Mouse (Mus musculus) heart, embryonic 14.5 days (tissue): ENCODE results near the gene Olfr574. TPM values are rescaled to one million over a fixed set of nuclear protein-coding genes. Genes with fewer than 3 reads are reported as not detected.

ENCODE experiments used
- ATAC-seq: fragments of 200-750 bp; cut with Nextera tagmentation; 2 replicates; pipeline ENCODE4 v1.8.0; 2017; ENCODE audit warnings: low read depth, moderate TSS enrichment; ENCODE audit not compliant: insufficient number of reproducible peaks, insufficient read depth, low FRiP score
- H3K27ac ChIP-seq, 2 experiments: fragments of 200-500 bp in 1 of 2; fragments of 300-500 bp in 1 of 2; sonication (generic) in 1 of 2; replicated peaks in 1 of 2; 2 replicates each; pipeline ENCODE4 v1.5.1; 2012 to 2014; ENCODE audit warnings: low read depth in 2 of 2, low read length in 2 of 2, control low read depth in 1 of 2, mild to moderate bottlenecking in 1 of 2, mixed read lengths in 1 of 2; ENCODE audit not compliant: control insufficient read depth in 1 of 2, insufficient read depth in 1 of 2
- H3K27me3 ChIP-seq: fragments of 300-500 bp; sonication (generic); 2 replicates; pipeline ENCODE4 v1.6.1; 2014; ENCODE audit warnings: mild to moderate bottlenecking, low read length, control low read depth; ENCODE audit not compliant: control insufficient read depth, insufficient read depth
- H3K36me3 ChIP-seq: fragments of 300-500 bp; sonication (generic); 2 replicates; pipeline ENCODE4 v1.6.1; 2014; ENCODE audit warnings: mild to moderate bottlenecking, control low read depth, low read length, mixed read lengths; ENCODE audit not compliant: control insufficient read depth, insufficient read depth
- H3K4me1 ChIP-seq, 2 experiments: fragments of 200-500 bp in 1 of 2; fragments of 300-500 bp in 1 of 2; sonication (generic) in 1 of 2; 2 replicates each; pipeline ENCODE4 v1.6.1; 2012 to 2014; ENCODE audit warnings: low read length in 2 of 2, control low read depth in 1 of 2, mixed read lengths in 1 of 2; ENCODE audit not compliant: control insufficient read depth in 2 of 2, insufficient read depth in 2 of 2
- H3K4me2 ChIP-seq: fragments of 300-500 bp; sonication (generic); 2 replicates; pipeline ENCODE4 v1.6.1; 2014; ENCODE audit warnings: mild to moderate bottlenecking, low read length
- H3K4me3 ChIP-seq, 2 experiments: fragments of 200-500 bp in 1 of 2; fragments of 300-500 bp in 1 of 2; sonication (generic) in 1 of 2; 2 replicates each; pipeline ENCODE4 v1.5.1; 2012 to 2014; ENCODE audit warnings: low read length in 2 of 2, mild to moderate bottlenecking in 2 of 2, control low read depth in 1 of 2, low read depth in 1 of 2, moderate library complexity in 1 of 2; ENCODE audit not compliant: control insufficient read depth in 1 of 2, insufficient read depth in 1 of 2
- H3K9ac ChIP-seq: fragments of 300-500 bp; sonication (generic); 2 replicates; pipeline ENCODE4 v1.6.1; 2014; ENCODE audit warnings: mild to moderate bottlenecking, low read length
- H3K9me3 ChIP-seq: fragments of 300-500 bp; sonication (generic); 2 replicates; pipeline ENCODE4 v1.6.1; 2016; ENCODE audit warnings: low read length, control low read depth; ENCODE audit not compliant: control insufficient read depth
- WGBS: fragments of 180-500 bp; shearing (Covaris S2); extraction: QIAGEN DNeasy Blood & Tissue Kit; methylation state at CpG from one replicate; pipeline ENCODE4 v1.1.7; 2014; 5-methylcytosine and 5-hydroxymethylcytosine counted together
- polyA plus RNA-seq: library from polyadenylated mRNA; unstranded; fragments of >200 nt; fragmentation: Nextera tagmentation; extraction: Ambion mirVana; gene quantifications from 2 replicates; pipeline ENCODE4 v1.2.1, GENCODE M21; 2014

Gene Olfr574
- polyA plus RNA-seq, 1 experiment from 2014 or later: not detected

- no peak for ATAC-seq
- no peaks in the 10 kb centered on the region for H3K36me3 ChIP-seq
- H3K27me3 ChIP-seq: no peaks in the 10 kb centered on the region
- H3K4me2 ChIP-seq: no peak within 1 kb of the TSS
- no peak within 1 kb of the TSS for H3K4me3 ChIP-seq
- no peaks in the 10 kb centered on the region for H3K4me1 ChIP-seq
- no peaks in the 10 kb centered on the region for H3K9me3 ChIP-seq
- no peak within 1 kb of the TSS for H3K9ac ChIP-seq
- WGBS: 38% methylated on average over 3 of the region's 3 CpGs
- no peak within 1 kb of the TSS for H3K27ac ChIP-seq
Observed at GRCm38 (mm10) chr7:102989224-102989623, 41.0 kb downstream of the Olfr574 start, which contains the start of gene Olfr578. Gene Olfr578, minus strand, starts transcription at chr7:102989324.

Other genes with a start within 250 kb of the Olfr574 start
- 0.20 and 0.30 TPM in 2 replicates for gene Olfr558, start 246.3 kb upstream of the Olfr574 start, polyA plus RNA-seq
- gene Olfr33, start 229.4 kb upstream of the Olfr574 start, polyA plus RNA-seq: not detected in 2 replicates
- 0.12 TPM in 1 of 2 replicates, not detected in the other for gene Olfr559, start 221.0 kb upstream of the Olfr574 start, polyA plus RNA-seq
- gene Olfr560, start 189.1 kb upstream of the Olfr574 start, polyA plus RNA-seq: not detected in 2 replicates
- gene Olfr78, start 189.0 kb upstream of the Olfr574 start, polyA plus RNA-seq: not detected in 2 replicates
- not detected in 2 replicates for gene Olfr561, start 177.2 kb upstream of the Olfr574 start, polyA plus RNA-seq
- not detected in 2 replicates for gene Olfr564, start 145.0 kb upstream of the Olfr574 start, polyA plus RNA-seq
- gene Olfr566, start 89.7 kb upstream of the Olfr574 start, polyA plus RNA-seq: not detected in 2 replicates
- gene Olfr568, start 71.3 kb upstream of the Olfr574 start, polyA plus RNA-seq: not detected in 2 replicates
- not detected in 2 replicates for gene Olfr569, start 57.6 kb upstream of the Olfr574 start, polyA plus RNA-seq
- gene Olfr570, start 53.9 kb upstream of the Olfr574 start, polyA plus RNA-seq: not detected in 2 replicates
- gene Olfr571, start 30.9 kb upstream of the Olfr574 start, polyA plus RNA-seq: not detected in 2 replicates
- not detected in 2 replicates for gene Olfr572, start 24.1 kb upstream of the Olfr574 start, polyA plus RNA-seq
- gene Olfr573-ps1, start 5.9 kb upstream of the Olfr574 start, polyA plus RNA-seq: not detected in 2 replicates
- not detected in 2 replicates for gene Olfr575, start 10.3 kb downstream of the Olfr574 start, polyA plus RNA-seq
- not detected in 2 replicates for gene Olfr576, start 14.2 kb downstream of the Olfr574 start, polyA plus RNA-seq
- gene Olfr577, start 27.5 kb downstream of the Olfr574 start, polyA plus RNA-seq: not detected in 2 replicates
- gene Olfr578, start 40.9 kb downstream of the Olfr574 start, polyA plus RNA-seq: not detected in 2 replicates
- gene Olfr582, start 89.6 kb downstream of the Olfr574 start, polyA plus RNA-seq: not detected in 2 replicates
- not detected in 2 replicates for gene Olfr583, start 102.8 kb downstream of the Olfr574 start, polyA plus RNA-seq
- not detected in 2 replicates for gene Olfr584, start 133.4 kb downstream of the Olfr574 start, polyA plus RNA-seq
- gene Olfr585, start 149.3 kb downstream of the Olfr574 start, polyA plus RNA-seq: not detected in 2 replicates
- not detected in 2 replicates for gene Olfr586, start 177.2 kb downstream of the Olfr574 start, polyA plus RNA-seq
- gene Olfr588-ps1, start 192.4 kb downstream of the Olfr574 start, polyA plus RNA-seq: not detected in 2 replicates
- not detected in 2 replicates for gene Olfr589, start 207.9 kb downstream of the Olfr574 start, polyA plus RNA-seq
- not detected in 2 replicates for gene Olfr591, start 229.9 kb downstream of the Olfr574 start, polyA plus RNA-seq
- not detected in 2 replicates for gene Olfr592, start 236.3 kb downstream of the Olfr574 start, polyA plus RNA-seq